Mouse (Mus musculus) frontal cortex, adult (tissue): ENCODE data around the gene 4833427G06Rik.
"Not testable (repeated sequence)": the region's sequence is repeated elsewhere in the genome, so short reads cannot be mapped to it uniquely, and the experiment has no call there.

Experiments
- ATAC-seq: cut with Nextera tagmentation; 2 replicates; pipeline ENCODE4 v1.9.2; 2017; ENCODE audit warnings: mild to moderate bottlenecking, moderate library complexity, mixed read lengths; ENCODE audit not compliant: low TSS enrichment

4833427G06Rik gene

DNA sequence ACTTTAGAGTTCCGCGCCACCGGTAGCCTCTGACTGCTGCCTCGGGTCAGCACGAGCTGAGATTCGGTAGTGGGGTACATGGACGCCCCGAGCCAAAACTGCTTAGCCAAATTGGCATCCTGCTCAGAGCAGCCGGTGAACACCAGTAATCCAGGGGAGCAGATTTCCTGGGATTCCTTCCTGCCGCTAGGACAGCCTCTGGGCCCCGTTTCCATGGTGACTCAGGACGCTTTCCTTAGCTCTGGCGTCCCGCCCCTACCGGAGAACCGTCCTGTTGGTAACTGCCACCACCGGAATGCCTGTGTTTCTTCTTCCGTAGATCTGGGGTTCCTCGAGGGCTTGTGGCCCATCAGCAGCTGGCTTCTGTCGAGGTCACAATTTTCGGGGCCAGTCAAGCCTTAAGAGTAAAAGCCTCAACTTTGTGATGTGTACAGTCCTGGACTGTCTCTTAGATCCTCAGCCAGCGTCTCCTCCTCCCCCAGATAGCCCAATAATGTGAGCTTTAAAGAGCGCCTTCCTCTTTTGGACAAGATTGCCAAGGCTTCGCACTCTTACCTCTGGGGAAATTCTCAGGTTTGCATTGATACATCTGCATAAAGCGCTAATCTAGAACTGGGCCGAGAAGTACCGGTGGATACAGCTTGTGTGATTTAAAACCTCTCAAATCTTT lies at the start of gene 4833427G06Rik:
TSS of gene 4833427G06Rik (minus strand) at position 323 of the 670 bp plus-strand sequence.
- peak; percentile 85 for ATAC-seq

- ATAC-seq: no peak
Measured at GRCm38 (mm10) chr9:51147294-51147693, 45.4 kb upstream of the 4833427G06Rik start.

DNA sequence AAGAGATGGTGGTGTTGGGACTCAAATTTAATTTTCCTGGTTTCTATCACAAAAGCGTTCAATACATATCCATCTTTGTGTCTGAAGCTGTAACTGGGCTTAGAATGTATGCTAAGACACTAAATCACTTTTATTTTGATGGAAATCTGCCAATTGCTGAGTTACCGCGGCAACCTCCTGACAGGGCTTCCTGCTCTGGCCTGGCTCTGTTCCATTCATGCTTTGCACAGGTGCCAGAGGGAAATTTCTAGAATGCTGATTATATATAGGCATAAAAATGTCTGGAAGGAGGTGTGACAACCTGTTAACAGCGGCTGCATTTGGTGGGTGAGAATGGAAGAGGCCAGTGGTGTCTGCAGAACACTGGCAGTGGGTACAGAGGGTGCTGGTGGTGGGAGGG lies 44.6 kb upstream of the 4833427G06Rik start:
- ATAC-seq: no peak

DNA sequence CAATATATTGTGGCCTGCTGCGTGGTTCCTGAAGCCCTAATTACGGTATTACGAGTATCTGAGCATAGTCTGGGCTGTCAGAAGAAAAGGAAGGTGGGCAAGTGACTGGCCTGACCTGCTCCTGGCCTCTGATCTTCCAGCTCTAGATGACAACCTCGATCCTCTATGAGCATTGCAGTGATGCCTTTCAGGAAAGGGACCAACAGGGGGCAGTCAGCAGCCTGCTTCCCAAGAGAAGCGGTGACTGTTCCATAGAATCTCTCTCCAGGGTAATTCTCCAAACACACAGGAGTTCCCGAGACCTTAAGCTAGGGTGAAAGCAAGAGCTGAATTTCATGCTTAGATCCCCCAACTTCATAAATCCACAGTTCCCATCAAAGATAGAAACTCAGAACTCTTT lies 42.3 kb upstream of the 4833427G06Rik start:
- no peak for ATAC-seq

DNA sequence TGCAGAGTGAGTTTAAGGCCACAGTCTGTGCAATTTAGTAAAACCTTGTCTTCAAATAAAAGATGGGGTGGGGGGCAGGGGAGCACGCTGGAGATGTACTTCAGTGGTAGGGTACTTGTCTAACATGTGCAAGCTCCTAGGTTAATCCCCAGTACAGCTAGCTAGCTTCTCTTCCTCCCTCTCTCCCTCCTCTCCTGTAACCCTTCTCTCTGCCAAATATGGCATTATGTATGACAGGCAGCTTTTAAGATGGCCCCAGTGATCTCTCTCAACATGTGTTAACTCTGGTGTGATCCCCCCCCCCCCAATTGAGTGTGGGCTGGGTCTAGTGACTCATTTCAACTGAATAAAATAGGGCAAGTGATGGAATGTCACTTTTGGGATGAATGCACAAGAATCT lies 41.6 kb upstream of the 4833427G06Rik start:
- no peak for ATAC-seq

GRCm38 (mm10) chr9:51140711-51141110 lies 38.8 kb upstream of the 4833427G06Rik start:
- ATAC-seq: no peak

DNA sequence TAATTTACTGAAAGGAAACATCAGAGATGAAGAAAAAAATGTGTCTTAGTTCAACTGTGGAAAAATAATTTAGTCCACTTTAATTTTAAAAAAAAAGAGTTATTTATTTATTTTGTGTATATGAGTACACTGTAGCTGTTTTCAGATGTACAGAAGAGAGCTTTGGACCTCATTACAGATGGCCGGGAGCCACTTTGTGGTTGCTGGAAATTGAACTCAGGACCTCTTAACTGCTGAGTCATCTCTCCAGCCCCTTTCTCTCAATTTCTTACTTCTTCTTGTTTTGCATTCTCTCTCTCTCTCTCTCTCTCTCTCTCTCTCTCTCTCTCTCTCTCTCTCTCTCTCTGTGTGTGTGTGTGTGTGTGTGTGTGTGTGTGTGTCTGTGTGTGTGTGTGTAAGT lies 37.5 kb upstream of the 4833427G06Rik start:
- ATAC-seq: not testable (repeated sequence)

- no peak for ATAC-seq
Measured at GRCm38 (mm10) chr9:51138301-51138700, 36.4 kb upstream of the 4833427G06Rik start.

- no peak for ATAC-seq
Measured at GRCm38 (mm10) chr9:51137836-51138235, 36.0 kb upstream of the 4833427G06Rik start.

DNA sequence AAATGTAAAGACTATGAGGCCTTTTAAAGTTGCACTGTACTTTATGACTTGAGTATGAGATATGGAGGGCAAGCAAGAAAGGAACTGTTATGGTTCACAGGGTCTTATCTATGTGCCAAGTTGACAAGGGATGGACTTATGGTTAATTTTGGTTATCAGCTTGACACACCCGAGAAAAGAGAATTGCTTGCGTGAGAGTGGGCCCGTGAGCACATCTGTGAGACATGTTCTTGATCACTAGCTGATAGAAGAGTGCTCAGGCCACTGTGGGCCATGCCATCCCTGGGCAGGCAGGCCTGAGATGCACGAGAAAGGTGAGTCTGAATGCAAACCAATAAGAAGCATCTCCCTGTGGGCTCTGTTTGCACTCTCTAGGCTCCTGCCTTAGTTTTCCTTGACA lies 35.6 kb upstream of the 4833427G06Rik start:
- ATAC-seq: no peak

GRCm38 (mm10) chr9:51136985-51137384 lies 35.1 kb upstream of the 4833427G06Rik start:
- ATAC-seq: peak; percentile 80; the same call in 1 of the 2 replicates

DNA sequence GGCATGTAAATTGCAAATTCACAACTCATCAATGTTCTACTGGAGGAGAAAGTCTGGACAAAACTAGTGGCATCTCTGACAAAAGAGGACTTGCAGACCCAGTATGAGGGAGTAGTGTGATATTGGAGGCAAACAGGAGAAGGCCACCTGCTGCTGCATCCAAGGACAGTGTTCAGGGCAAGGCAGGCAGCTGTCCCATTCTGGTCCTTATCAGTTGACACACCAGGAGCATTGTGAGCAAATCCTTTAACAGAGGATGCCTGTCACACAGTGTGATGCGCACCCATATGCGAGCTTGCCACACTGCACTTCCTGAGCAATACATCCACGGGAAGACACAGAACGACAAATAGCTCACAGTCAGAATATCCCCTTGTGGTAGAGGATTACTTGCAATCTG lies 12.9 kb upstream of the 4833427G06Rik start:
- no peak for ATAC-seq

GRCm38 (mm10) chr9:51105751-51106150 lies 3.9 kb upstream of the 4833427G06Rik start:
- no peak for ATAC-seq

DNA sequence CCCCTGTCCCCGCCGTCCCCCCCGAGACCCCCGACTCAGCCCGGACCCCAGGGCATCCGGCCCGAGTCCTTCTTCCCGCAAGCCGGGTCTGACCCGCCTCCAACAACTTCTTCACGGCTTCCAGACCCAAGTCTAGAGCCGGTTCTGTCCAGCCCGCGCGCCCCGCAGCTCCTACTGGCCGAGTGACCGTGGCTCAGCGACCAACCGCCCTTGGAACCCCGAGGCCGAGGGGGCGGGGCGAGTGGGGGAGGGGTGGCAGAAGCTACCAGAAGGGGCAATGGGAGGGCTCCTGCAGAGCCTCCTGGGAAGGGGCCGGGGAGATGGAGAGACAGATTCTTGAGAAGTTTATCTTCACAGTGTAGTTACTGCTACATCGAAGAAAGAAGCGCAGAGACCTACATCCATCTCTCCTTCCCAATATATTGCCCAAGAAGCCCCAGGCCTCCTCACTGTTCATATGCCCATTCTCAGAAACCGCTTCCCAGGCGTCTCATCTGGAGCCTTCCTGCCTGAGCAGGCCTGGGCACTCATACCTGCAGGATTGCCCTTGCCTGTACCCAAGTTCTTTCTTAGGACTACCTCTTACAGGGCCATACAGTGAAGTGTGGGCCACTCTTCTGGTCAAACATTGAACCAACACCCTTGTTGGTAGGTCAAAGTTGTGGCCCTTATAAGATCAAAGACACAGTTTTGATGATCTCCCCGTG lies 2.1 kb upstream of the 4833427G06Rik start:
- no peak for ATAC-seq

DNA sequence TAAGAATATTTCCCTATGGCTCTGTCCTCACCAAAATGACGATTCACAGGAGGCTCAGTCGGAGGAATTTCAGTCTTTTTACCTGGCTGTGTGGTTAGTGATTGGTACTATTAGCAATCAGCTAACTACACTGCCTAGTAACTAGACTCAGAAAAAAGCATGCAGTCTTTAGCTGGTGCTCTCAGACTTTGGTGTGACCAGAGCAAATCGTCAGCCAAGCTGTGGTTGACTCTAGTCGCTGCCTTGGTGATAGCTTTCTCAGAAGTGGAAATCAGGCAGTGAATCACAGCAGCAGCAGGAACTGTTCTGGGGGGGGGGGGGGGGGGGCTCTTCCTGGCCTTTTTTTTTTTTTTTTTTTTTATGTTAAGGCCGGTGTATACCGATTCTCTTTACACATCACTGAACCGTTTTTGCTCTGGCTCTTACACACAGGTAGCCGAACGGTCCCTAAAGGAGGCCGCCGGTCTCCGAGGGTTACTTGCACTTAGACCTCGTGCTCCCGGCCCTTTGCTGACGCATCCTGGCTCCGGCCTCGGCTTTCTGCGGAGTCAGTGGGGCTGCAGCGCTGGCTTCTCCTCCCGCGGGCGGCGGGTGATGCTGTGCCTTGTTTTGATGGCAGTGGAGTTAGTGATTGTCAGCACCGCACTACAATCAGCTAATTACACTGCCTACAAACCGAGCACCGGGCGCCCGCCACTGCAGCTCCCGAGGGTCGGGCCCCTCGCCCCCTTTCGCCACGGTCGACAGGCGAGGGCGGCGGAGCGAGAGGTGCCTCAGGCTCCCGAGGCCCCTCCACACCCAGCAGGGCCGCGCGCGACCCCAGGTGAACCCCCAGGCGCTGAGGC lies 1.3 kb upstream of the 4833427G06Rik start:
- ATAC-seq: peak; percentile 57

- no peak for ATAC-seq
Measured at GRCm38 (mm10) chr9:51096306-51096705, 5.6 kb downstream of the 4833427G06Rik start.

GRCm38 (mm10) chr9:51093697-51094096 lies 8.2 kb downstream of the 4833427G06Rik start:
- ATAC-seq: no peak

DNA sequence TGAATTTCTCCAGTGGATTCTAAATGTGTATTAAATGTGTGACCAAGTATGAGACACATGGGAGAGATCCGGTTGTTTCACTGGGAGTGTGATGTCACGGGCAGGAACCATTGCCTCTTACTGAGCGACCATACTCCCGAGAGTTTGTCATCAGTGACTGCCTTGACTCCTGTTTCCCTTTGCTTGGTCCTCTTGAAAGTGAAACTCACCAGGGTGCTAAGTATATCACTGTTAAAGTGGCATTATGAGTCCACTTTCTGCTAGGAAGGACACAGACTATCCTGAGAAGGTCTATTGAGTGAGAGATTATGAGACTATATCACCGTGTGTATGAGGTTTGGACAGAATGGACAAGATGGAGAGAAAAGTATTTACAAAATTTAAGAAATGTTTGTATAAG lies 20.3 kb downstream of the 4833427G06Rik start:
- no peak for ATAC-seq

- ATAC-seq: peak; percentile 73
Measured at GRCm38 (mm10) chr9:51076979-51077315, 24.9 kb downstream of the 4833427G06Rik start, which contains the start of gene Layn. TSS of gene Layn (minus strand) at chr9:51077094.

GRCm38 (mm10) chr9:51076300-51076978 lies 25.4 kb downstream of the 4833427G06Rik start:
- ATAC-seq: peak; percentile 13; the same call in 1 of the 2 replicates

GRCm38 (mm10) chr9:51075780-51076179 lies 26.1 kb downstream of the 4833427G06Rik start:
- peak; percentile 44; the same call in 1 of the 2 replicates for ATAC-seq

DNA sequence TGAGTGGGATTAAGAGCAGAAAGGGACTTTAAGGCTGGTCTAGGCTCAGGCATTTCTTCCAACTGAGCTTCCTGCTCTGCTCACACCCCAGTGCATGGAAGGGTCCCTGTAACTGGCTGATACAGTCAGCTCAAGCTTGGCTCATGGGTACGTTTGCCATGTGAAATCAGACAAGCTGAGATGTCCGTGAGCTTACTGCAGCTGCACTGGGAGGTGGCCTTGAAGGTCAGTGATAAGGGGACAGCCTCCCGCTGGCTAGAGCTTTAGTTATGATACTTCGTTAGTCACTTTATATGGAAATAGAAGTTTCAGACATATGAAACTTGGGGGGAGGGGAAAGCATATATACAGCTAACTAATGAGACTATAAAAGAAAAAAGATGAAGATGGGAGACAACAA lies 31.1 kb downstream of the 4833427G06Rik start:
- ATAC-seq: no peak
